Mouse (Mus musculus): ENCODE data around the gene Atp9a. TPM values are rescaled to one million over a fixed set of nuclear protein-coding genes. Genes with fewer than 3 reads are reported as not detected.

Atp9a gene
- polyA plus RNA-seq, 1 experiment from 2014 or later = 3.7 TPM

DNA sequence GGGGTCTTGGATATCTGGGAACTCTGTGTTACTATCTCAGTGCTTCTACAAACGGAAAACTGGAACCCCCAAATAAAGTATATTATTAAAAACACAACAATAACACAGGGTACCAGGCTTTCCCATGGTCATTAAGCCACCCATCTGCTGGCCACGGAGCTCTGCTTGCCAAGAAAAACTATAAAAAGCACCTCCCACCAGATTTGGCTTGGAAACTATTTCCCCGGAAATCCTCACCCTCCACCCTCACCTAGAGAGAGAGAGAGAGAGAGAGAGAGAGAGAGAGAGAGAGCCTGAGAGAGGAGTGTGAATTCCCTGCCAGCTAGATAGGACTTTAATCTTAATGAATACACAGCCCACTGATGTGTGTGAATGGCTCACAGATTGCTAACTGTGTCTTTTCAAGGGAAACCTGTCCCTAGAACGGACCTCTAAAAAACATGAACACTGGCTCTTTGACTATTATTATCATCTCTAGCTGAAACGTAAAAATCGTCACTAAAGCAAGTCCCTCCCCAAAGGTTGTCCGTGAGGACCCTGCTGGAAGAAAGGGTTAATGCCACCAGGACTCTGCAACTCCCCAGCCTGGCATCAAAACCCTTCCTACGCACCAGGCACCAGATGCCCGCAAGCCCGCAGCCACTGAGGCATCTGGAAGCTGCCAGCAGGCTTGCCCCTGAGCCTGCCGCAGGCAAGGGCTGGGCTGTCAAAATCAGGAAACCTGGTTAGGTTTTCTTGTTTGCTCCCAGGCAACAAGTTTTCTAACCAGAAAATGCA, 153.4 kb downstream of the Atp9a start:
- no peak overlapping the region for H3K27ac ChIP-seq
- H3K27me3 ChIP-seq (replicated peaks) = peaks cover 56% of the 10 kb centered on the region
- no peak overlapping the region for H3K4me3 ChIP-seq
- no peaks in the 10 kb centered on the region for H3K9me3 ChIP-seq (replicated peaks)
- H3K4me1 ChIP-seq = peaks cover 31% of the 10 kb centered on the region
- peak overlapping the region; percentile 77; the same call in 1 of the 2 replicates for H3K4me2 ChIP-seq
- no peak overlapping the region for H3K9ac ChIP-seq
- ATAC-seq = no peak
- 53% methylated on average over 11 of the region's 11 CpGs for WGBS (ENCODE audit: insufficient replicate concordance)
- no peaks in the 10 kb centered on the region for H3K36me3 ChIP-seq

DNA sequence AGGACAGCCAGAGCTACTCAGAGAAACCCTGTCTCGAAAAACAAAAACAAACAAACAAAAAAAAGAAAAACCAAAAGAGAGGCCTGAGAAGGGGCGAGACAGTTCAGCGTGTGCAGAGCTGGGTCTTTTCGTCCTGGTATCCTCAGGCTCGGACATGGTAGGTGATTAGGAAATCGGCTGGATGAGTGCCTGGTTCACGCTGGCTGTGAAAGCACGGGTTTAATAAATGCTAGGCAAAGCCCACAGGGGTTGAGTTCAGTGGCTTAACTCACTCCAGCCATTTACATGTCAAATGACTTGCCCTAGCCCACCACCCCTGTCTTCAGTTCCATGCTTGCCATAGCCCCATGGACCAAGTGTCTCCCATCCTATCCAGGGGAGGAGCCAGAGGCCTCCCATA, 155.1 kb downstream of the Atp9a start:
- H3K27me3 ChIP-seq (replicated peaks) = peaks cover 49% of the 10 kb centered on the region
- H3K9me3 ChIP-seq (replicated peaks) = no peaks in the 10 kb centered on the region
- 74% methylated on average over 8 of the region's 8 CpGs for WGBS (ENCODE audit: insufficient replicate concordance)
- H3K4me2 ChIP-seq = no peak overlapping the region
- H3K4me3 ChIP-seq = no peak overlapping the region
- H3K4me1 ChIP-seq = peaks cover 42% of the 10 kb centered on the region
- H3K9ac ChIP-seq = no peak overlapping the region
- H3K27ac ChIP-seq = no peak overlapping the region
- no peak for ATAC-seq
- H3K36me3 ChIP-seq = no peaks in the 10 kb centered on the region

DNA sequence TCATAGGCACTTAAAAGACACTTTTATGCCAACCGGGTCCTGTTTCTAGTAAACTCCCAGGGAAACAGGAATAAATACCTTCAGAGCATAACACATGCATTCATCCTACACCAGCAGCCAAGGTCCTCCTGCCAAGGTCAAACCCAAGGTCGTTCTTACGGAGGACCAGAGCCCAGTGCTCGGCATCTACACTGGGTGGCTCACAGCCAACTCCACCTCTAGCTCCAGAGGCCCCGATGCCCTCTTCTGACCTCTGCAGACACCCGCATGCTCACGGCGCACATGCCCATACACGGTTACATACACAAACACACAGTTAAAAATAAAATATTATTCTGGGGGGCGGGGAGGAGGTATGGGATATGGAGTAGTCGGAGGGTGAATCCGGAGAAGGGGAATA, 155.7 kb downstream of the Atp9a start:
- Histone ChIP-seq H3K9me3 (replicated peaks) (no peaks in the 10 kb centered on the region), H3K27ac (no peak overlapping the region), H3K9ac (no peak overlapping the region), H3K4me1 (peaks cover 44% of the 10 kb centered on the region), H3K4me2 (no peak overlapping the region), H3K4me3 (no peak overlapping the region), H3K27me3 (replicated peaks) (peaks cover 42% of the 10 kb centered on the region), H3K36me3 (no peaks in the 10 kb centered on the region)
- no peak for ATAC-seq
- WGBS (ENCODE audit: insufficient replicate concordance) = 80% methylated on average over 12 of the region's 12 CpGs

DNA sequence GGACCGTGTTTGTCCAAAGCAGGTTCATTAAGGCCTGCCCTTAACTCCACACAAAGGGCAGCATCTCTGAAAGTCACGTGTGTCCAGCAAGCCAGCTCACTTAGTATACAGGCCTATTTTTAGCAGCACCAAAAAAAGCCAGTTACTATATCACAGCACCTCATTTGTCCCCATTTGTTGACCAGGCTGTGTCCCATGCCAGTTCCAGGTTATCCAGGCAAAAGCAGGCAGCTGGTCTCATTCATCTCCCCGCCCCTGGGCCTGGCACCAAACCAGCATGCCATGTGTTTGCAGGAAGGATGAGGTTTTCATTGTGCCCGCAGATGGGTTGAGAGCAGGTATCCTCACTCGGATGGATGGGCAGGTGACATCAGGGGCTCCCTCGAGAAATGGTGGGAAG, 157.4 kb downstream of the Atp9a start:
- Histone ChIP-seq H3K4me2 (no peak overlapping the region), H3K4me3 (no peak overlapping the region), H3K27ac (no peak overlapping the region), H3K36me3 (no peaks in the 10 kb centered on the region), H3K27me3 (replicated peaks) (peaks cover 34% of the 10 kb centered on the region), H3K9me3 (replicated peaks) (no peaks in the 10 kb centered on the region), H3K9ac (no peak overlapping the region), H3K4me1 (peaks cover 44% of the 10 kb centered on the region)
- no peak for ATAC-seq
- WGBS (ENCODE audit: insufficient replicate concordance) = 64% methylated on average over 6 of the region's 6 CpGs

Small RNA genes lying within 50 kb of the gene (microRNA-seq; reads per million reads assigned to microRNA genes)
- not detected for gene Mir7004

Other genes starting within 250 kb of the Atp9a start
- gene Nfatc2, start 140.8 kb downstream of the Atp9a start, polyA plus RNA-seq (2016; fragmentation: Nextera tagmentation; extraction: Ambion mirVana) = 0.29 and 0.41 TPM in 2 replicates
- gene Sall4, start 25.5 kb upstream of the Atp9a start, polyA plus RNA-seq (2016; fragmentation: Nextera tagmentation; extraction: Ambion mirVana) = 8.5 and 9.3 TPM in 2 replicates
- 16.6 and 18.8 TPM in 2 replicates for gene Zfp64, start 213.2 kb upstream of the Atp9a start, polyA plus RNA-seq (2016; fragmentation: Nextera tagmentation; extraction: Ambion mirVana)